ENCODE assay signal across 22 mouse cellular contexts in the genomic region with DNA sequence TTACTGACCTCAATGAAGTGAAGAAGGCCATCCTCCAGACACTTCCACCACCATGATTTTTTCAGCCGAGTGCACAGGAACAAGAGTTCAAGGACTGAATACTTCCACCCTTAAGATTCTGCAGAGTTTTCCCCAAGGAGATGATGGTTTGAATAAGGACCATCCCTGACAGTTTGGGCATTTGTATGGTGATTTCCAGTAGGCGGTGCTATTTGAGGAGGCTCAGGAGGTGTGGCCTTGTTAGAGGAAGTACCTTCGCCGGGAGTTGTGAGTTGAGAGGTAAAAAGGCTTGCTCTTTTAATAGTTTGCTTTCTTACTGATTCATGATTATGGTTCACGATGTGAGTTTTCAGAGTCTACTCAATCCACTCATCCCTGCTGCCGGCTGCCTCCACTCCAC.
"Had no signal": no experiment of that assay in that cellular context is flagged by ENCODE, and none has a peak within 500 bp of the region (broad histone marks: within the 10 kb centered on the region; RNA-seq: fewer than 3 reads in every experiment).

No protein-coding gene starts in this region.

- H3K27me3 ChIP-seq: heart, embryonic 13.5 days; heart, embryonic 15.5 days; hindbrain, embryonic 13.5 days; hindbrain, embryonic 15.5 days; limb, embryonic 13.5 days; limb, embryonic 15.5 days; liver, embryonic 12.5 days had no signal

- H3K4me2 ChIP-seq: heart, embryonic 11.5 days; heart, embryonic 13.5 days; heart, embryonic 15.5 days; hindbrain, embryonic 13.5 days; hindbrain, embryonic 15.5 days; limb, embryonic 13.5 days; limb, embryonic 15.5 days; liver, embryonic 12.5 days had no signal

- H3K4me1 ChIP-seq: heart, embryonic 13.5 days; heart, embryonic 15.5 days; hindbrain, embryonic 13.5 days; hindbrain, embryonic 15.5 days; limb, embryonic 15.5 days; liver, embryonic 12.5 days had no signal

- H3K4me3 ChIP-seq: heart, adult 2 months; heart, embryonic 13.5 days; heart, embryonic 15.5 days; hindbrain, embryonic 13.5 days; hindbrain, embryonic 15.5 days; limb, embryonic 13.5 days; limb, embryonic 15.5 days; liver, embryonic 12.5 days had no signal

- DNase-seq: gastrocnemius, postnatal 14 days; gastrocnemius, postnatal 36 days; heart, adult 11 months; heart, adult 2 months; heart, postnatal 14 days; heart, postnatal 36 days; kidney, adult 11 months; kidney, postnatal 10 days; kidney, postnatal 36 days; layer of hippocampus, adult 9-11 months; layer of hippocampus, postnatal 36 days; left cerebral cortex, postnatal 4 days had no signal

- H3K9me3 ChIP-seq: heart, embryonic 13.5 days; heart, embryonic 15.5 days; hindbrain, embryonic 13.5 days; hindbrain, embryonic 15.5 days; limb, embryonic 15.5 days; liver, embryonic 12.5 days had no signal

- H3K27ac ChIP-seq: heart, adult 2 months; heart, embryonic 13.5 days; heart, embryonic 15.5 days; hindbrain, embryonic 13.5 days; hindbrain, embryonic 15.5 days; hindbrain, postnatal 0 days; limb, embryonic 13.5 days; limb, embryonic 15.5 days; liver, embryonic 12.5 days; liver, embryonic 14.5 days had no signal

- H3K36me3 ChIP-seq: heart, embryonic 13.5 days; heart, embryonic 15.5 days; hindbrain, embryonic 13.5 days; hindbrain, embryonic 15.5 days; limb, embryonic 13.5 days; limb, embryonic 15.5 days; liver, embryonic 12.5 days had no signal

- H3K9ac ChIP-seq: heart, embryonic 13.5 days; heart, embryonic 15.5 days; hindbrain, embryonic 13.5 days; hindbrain, embryonic 15.5 days; limb, embryonic 13.5 days; limb, embryonic 15.5 days; liver, embryonic 12.5 days; liver, embryonic 14.5 days had no signal
